Mouse (Mus musculus) midbrain, embryonic 11.5 days (tissue): ENCODE results near the gene Cfap298. TPM values are rescaled to one million over a fixed set of nuclear protein-coding genes. Genes with fewer than 3 reads are reported as not detected.

Source experiments
- ATAC-seq: fragments of 200-750 bp; cut with Nextera tagmentation; 2 replicates; pipeline ENCODE4 v1.8.0; 2017; ENCODE audit warnings: moderate TSS enrichment, moderate library complexity; ENCODE audit not compliant: low FRiP score
- DNase-seq: peaks from one replicate; pipeline ENCODE4 v3.0.0; 2015; ENCODE audit warnings: low spot score; ENCODE audit errors: missing footprints
- H3K27ac ChIP-seq: fragments of 300-500 bp; sonication (generic); 2 replicates; pipeline ENCODE4 v1.5.1; 2014; ENCODE audit warnings: low read depth, low read length
- H3K27me3 ChIP-seq: fragments of 300-500 bp; sonication (generic); 2 replicates; pipeline ENCODE4 v1.6.1; 2014; ENCODE audit warnings: mild to moderate bottlenecking, low read length, moderate library complexity, mixed read lengths; ENCODE audit not compliant: control insufficient read depth, insufficient read depth
- H3K36me3 ChIP-seq: fragments of 300-500 bp; sonication (generic); 2 replicates; pipeline ENCODE4 v1.6.1; 2014; ENCODE audit warnings: mild to moderate bottlenecking, low read length, moderate library complexity, mixed read lengths; ENCODE audit not compliant: control insufficient read depth, insufficient read depth
- H3K4me1 ChIP-seq: fragments of 300-500 bp; sonication (generic); 2 replicates; pipeline ENCODE4 v1.6.1; 2014; ENCODE audit warnings: low read length; ENCODE audit not compliant: control insufficient read depth, insufficient read depth
- H3K4me2 ChIP-seq: fragments of 300-500 bp; sonication (generic); 2 replicates; pipeline ENCODE4 v1.6.1; 2014; ENCODE audit warnings: mild to moderate bottlenecking, moderate library complexity
- H3K4me3 ChIP-seq: fragments of 300-500 bp; sonication (generic); 2 replicates; pipeline ENCODE4 v1.5.1; 2014; ENCODE audit warnings: low read depth, low read length
- H3K9ac ChIP-seq: fragments of 300-500 bp; sonication (generic); 2 replicates; pipeline ENCODE4 v1.6.1; 2014; ENCODE audit warnings: low read length
- H3K9me3 ChIP-seq: fragments of 300-500 bp; sonication (generic); 2 replicates; pipeline ENCODE4 v1.6.1; 2016; ENCODE audit warnings: low read length; ENCODE audit not compliant: control insufficient read depth
- WGBS: fragments of 180-500 bp; shearing (Covaris S2); extraction: QIAGEN DNeasy Blood & Tissue Kit; methylation state at CpG from one replicate; pipeline ENCODE4 v1.1.7; 2014; 5-methylcytosine and 5-hydroxymethylcytosine counted together
- microRNA-seq: library from miRNA; unstranded; fragments of <30 nt; microRNA quantifications from one replicate; pipeline ENCODE4, GENCODE M21; 2017
- polyA plus RNA-seq: library from polyadenylated mRNA; unstranded; fragments of >200 nt; fragmentation: Nextera tagmentation; extraction: Ambion mirVana; gene quantifications from 2 replicates; pipeline ENCODE4 v1.2.1, GENCODE M21; 2014

The Cfap298 gene
- polyA plus RNA-seq, 1 experiment from 2014 or later = 50.5 TPM

- H3K4me1 ChIP-seq = no peaks in the 10 kb centered on the region
- no peaks in the 10 kb centered on the region for H3K9me3 ChIP-seq
- no peaks in the 10 kb centered on the region for H3K36me3 ChIP-seq
- no peak overlapping the region for H3K9ac ChIP-seq
- WGBS = 88% methylated on average over 3 of the region's 3 CpGs
- H3K27ac ChIP-seq = no peak overlapping the region
- no peak overlapping the region for H3K4me3 ChIP-seq
- no peak overlapping the region for H3K4me2 ChIP-seq
- no peaks in the 10 kb centered on the region; the same call in 1 of the 2 replicates for H3K27me3 ChIP-seq
- DNase-seq (no peak), ATAC-seq (no peak)
Observed at GRCm38 (mm10) chr16:90878135-90878860, 56.6 kb downstream of the Cfap298 start.

Small RNA genes within 50 kb of the gene (microRNA-seq; reads per million reads assigned to microRNA genes)
- not detected for gene Gm22933

Other genes with a start within 250 kb of the Cfap298 start
- 82.1 and 92.5 TPM in 2 replicates for gene Mis18a, start 207.7 kb downstream of the Cfap298 start, polyA plus RNA-seq
- gene Mrap, start 196.9 kb downstream of the Cfap298 start, polyA plus RNA-seq = 0.49 and 0.59 TPM in 2 replicates
- gene Urb1, start 124.7 kb downstream of the Cfap298 start, polyA plus RNA-seq = 13.1 and 14.2 TPM in 2 replicates
- gene Eva1c, start 108.4 kb downstream of the Cfap298 start, polyA plus RNA-seq = 1.1 and 1.3 TPM in 2 replicates
- 23.3 and 27.0 TPM in 2 replicates for gene Synj1, start 76.2 kb upstream of the Cfap298 start, polyA plus RNA-seq
- gene Paxbp1, start 109.4 kb upstream of the Cfap298 start, polyA plus RNA-seq = 86.4 and 97.2 TPM in 2 replicates
- gene 4932438H23Rik, start 160.0 kb upstream of the Cfap298 start, polyA plus RNA-seq = 0.26 TPM in 1 of 2 replicates, not detected in the other